Mouse (Mus musculus) MEL-GATA-1-ER (cell line): ENCODE data around the gene Gpbp1l1.

ENCODE experiments used
- DNase-seq: peaks from one replicate; pipeline ENCODE4 v3.0.0-alpha.2; 2012; ENCODE audit warnings: low read depth; ENCODE audit errors: extremely low read depth

Gene Gpbp1l1

GRCm38 (mm10) chr4:116635197-116635596, 77.7 kb downstream of the Gpbp1l1 start:
- DNase-seq = no peak

GRCm38 (mm10) chr4:116638821-116639220, 81.4 kb downstream of the Gpbp1l1 start:
- DNase-seq = no peak

DNA sequence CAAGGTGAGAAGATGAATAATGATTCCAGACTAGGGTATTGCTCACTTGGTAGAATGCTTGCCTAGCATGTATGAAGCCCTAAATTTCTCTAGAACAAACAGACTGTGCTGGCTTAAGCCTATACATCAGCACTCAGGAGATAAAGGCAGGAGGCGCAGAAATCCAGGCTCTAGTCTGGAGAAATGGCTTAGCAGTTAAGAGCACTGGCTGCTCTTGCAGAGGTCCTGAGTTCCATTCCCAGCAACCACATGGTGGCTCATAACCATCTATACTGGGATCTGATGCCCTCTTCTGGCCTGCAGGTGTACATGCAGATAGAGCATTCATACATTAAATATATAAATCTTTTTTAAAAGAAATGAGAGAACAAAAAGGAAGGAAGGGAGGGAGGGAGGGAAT, 84.6 kb downstream of the Gpbp1l1 start:
- DNase-seq = no peak
